Mouse (Mus musculus) limb, embryonic 11.5 days (tissue): ENCODE results near the gene Sh3bgrl2. TPM values are rescaled to one million over a fixed set of nuclear protein-coding genes. Genes with fewer than 3 reads are reported as not detected.

Experiments
- ATAC-seq: fragments of 200-750 bp; cut with Nextera tagmentation; 2 replicates; pipeline ENCODE4 v1.8.0; 2017; ENCODE audit warnings: low read depth; ENCODE audit not compliant: insufficient number of reproducible peaks, low FRiP score, low TSS enrichment
- DNase-seq: peaks from one replicate; pipeline ENCODE4 v3.0.0-alpha.2; 2015; ENCODE audit warnings: low spot score
- H3K27ac ChIP-seq: fragments of 300-500 bp; sonication (generic); replicated peaks from 2 replicates; pipeline ENCODE4 v1.5.1; 2014; ENCODE audit warnings: low read depth, mild to moderate bottlenecking, low read length
- H3K27me3 ChIP-seq: fragments of 300-500 bp; sonication (generic); 2 replicates; pipeline ENCODE4 v1.6.1; 2014; ENCODE audit warnings: mild to moderate bottlenecking, low read length, mixed read lengths; ENCODE audit not compliant: control insufficient read depth, insufficient read depth
- H3K36me3 ChIP-seq: fragments of 300-500 bp; sonication (generic); 2 replicates; pipeline ENCODE4 v1.6.1; 2014; ENCODE audit warnings: mild to moderate bottlenecking, low read length, moderate library complexity, mixed read lengths; ENCODE audit not compliant: control insufficient read depth, insufficient read depth
- H3K4me1 ChIP-seq: fragments of 300-500 bp; sonication (generic); 2 replicates; pipeline ENCODE4 v1.6.1; 2014; ENCODE audit warnings: low read length, mixed read lengths; ENCODE audit not compliant: control insufficient read depth, insufficient read depth
- H3K4me2 ChIP-seq: fragments of 300-500 bp; sonication (generic); 2 replicates; pipeline ENCODE4 v1.6.1; 2014; ENCODE audit warnings: low read depth, mild to moderate bottlenecking, moderate library complexity; ENCODE audit not compliant: severe bottlenecking
- H3K4me3 ChIP-seq: fragments of 300-500 bp; sonication (generic); 2 replicates; pipeline ENCODE4 v1.5.1; 2014; ENCODE audit warnings: low read depth, low read length
- H3K9ac ChIP-seq: fragments of 300-500 bp; sonication (generic); 2 replicates; pipeline ENCODE4 v1.6.1; 2014; ENCODE audit warnings: mild to moderate bottlenecking, low read length
- H3K9me3 ChIP-seq: fragments of 300-500 bp; sonication (generic); 2 replicates; pipeline ENCODE4 v1.6.1; 2016; ENCODE audit warnings: low read length; ENCODE audit not compliant: control insufficient read depth
- WGBS: fragments of 180-500 bp; shearing (Covaris S2); extraction: QIAGEN DNeasy Blood & Tissue Kit; methylation state at CpG from one replicate; pipeline ENCODE4 v1.1.7; 2014; 5-methylcytosine and 5-hydroxymethylcytosine counted together
- polyA plus RNA-seq: library from polyadenylated mRNA; unstranded; fragments of >200 nt; fragmentation: Nextera tagmentation; extraction: Ambion mirVana; gene quantifications from 2 replicates; pipeline ENCODE4 v1.2.1, GENCODE M21; 2014

Sh3bgrl2 gene
- polyA plus RNA-seq, 1 experiment from 2014 or later, result 14.0 TPM

DNA sequence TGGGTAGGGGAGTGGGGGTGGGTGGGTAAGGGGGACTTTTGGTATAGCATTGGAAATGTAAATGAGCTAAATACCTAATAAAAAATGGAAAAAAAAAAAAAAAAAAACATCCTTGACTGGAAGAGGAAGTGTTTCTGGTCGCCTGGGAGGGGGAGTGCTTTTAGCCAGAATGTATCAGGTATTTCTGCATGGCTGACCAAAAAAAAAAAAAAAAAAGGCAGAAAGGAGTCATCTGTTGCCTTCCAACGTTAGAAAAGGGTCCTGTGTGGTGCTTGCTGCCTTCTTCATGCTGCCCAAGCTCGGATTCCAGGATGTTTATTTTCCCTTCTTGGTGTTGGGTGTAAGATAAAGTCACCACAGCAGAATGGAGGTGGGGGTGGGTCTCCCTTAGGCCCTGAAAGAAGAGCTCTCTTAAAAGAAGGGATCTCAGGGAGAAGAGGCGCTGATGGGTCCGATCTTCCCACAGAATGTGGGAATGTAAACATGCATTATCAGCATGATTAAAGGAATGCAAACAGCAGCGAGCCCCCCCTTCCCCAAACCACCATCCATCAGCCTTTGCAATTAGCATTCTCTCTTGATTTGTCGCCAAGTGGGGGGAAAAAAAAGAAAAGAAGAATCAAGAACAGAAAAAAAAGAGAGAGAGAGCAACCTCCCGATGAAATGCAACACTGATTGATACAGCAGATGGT, 109.0 kb downstream of the Sh3bgrl2 start:
- Histone ChIP-seq H3K9ac (no peak overlapping the region), H3K36me3 (no peaks in the 10 kb centered on the region), H3K27me3 (no peaks in the 10 kb centered on the region), H3K4me3 (no peak overlapping the region), H3K4me1 (no peaks in the 10 kb centered on the region), H3K4me2 (no peak overlapping the region), H3K9me3 (no peaks in the 10 kb centered on the region), H3K27ac (no peak overlapping the region)
- WGBS, result 16% methylated on average over 8 of the region's 8 CpGs
- DNase-seq (no peak), ATAC-seq (no peak)

- no peak overlapping the region for H3K4me3 ChIP-seq
- ATAC-seq (no peak), DNase-seq (no peak)
- no peak overlapping the region for H3K27ac ChIP-seq
- H3K9me3 ChIP-seq, result no peaks in the 10 kb centered on the region
- no peaks in the 10 kb centered on the region for H3K36me3 ChIP-seq
- H3K27me3 ChIP-seq, result no peaks in the 10 kb centered on the region
- WGBS, result 33% methylated on average over 6 of the region's 6 CpGs
- H3K4me2 ChIP-seq, result no peak overlapping the region
- H3K4me1 ChIP-seq, result no peaks in the 10 kb centered on the region
- no peak overlapping the region for H3K9ac ChIP-seq
Measured at GRCm38 (mm10) chr9:83657652-83658002, 109.5 kb downstream of the Sh3bgrl2 start.

GRCm38 (mm10) chr9:83659081-83659480, 111.0 kb downstream of the Sh3bgrl2 start:
- Histone ChIP-seq H3K36me3 (no peaks in the 10 kb centered on the region), H3K27ac (no peak overlapping the region), H3K27me3 (no peaks in the 10 kb centered on the region), H3K4me3 (no peak overlapping the region), H3K4me1 (no peaks in the 10 kb centered on the region), H3K9ac (no peak overlapping the region), H3K4me2 (no peak overlapping the region), H3K9me3 (no peaks in the 10 kb centered on the region)
- no peak for DNase-seq
- whole genome bisulfite sequencing, result 89% methylated on average over 2 of the region's 2 CpGs
- ATAC-seq, result no peak

GRCm38 (mm10) chr9:83661811-83662210, 113.7 kb downstream of the Sh3bgrl2 start:
- no peaks in the 10 kb centered on the region for H3K36me3 ChIP-seq
- ATAC-seq (no peak), DNase-seq (no peak)
- 62% methylated on average over 5 of the region's 5 CpGs for WGBS
- H3K4me1 ChIP-seq, result no peaks in the 10 kb centered on the region
- no peak overlapping the region for H3K4me3 ChIP-seq
- H3K4me2 ChIP-seq, result no peak overlapping the region
- H3K9me3 ChIP-seq, result no peaks in the 10 kb centered on the region
- H3K27me3 ChIP-seq, result no peaks in the 10 kb centered on the region
- H3K9ac ChIP-seq, result no peak overlapping the region
- H3K27ac ChIP-seq, result no peak overlapping the region

- H3K4me2 ChIP-seq, result peak overlapping the region; percentile 45
- DNase-seq (peak; percentile 54), ATAC-seq (no peak)
- H3K9me3 ChIP-seq, result no peaks in the 10 kb centered on the region
- 19% methylated on average over 24 of the region's 33 CpGs for WGBS
- H3K4me1 ChIP-seq, result no peaks in the 10 kb centered on the region
- H3K36me3 ChIP-seq, result no peaks in the 10 kb centered on the region
- H3K27ac ChIP-seq, result no peak overlapping the region
- no peaks in the 10 kb centered on the region for H3K27me3 ChIP-seq
- H3K9ac ChIP-seq, result no peak overlapping the region; the same call in 1 of the 2 replicates
- peak overlapping the region; percentile 20 for H3K4me3 ChIP-seq
Measured at GRCm38 (mm10) chr9:83663981-83664897, 116.1 kb downstream of the Sh3bgrl2 start.

GRCm38 (mm10) chr9:83664951-83665350, 116.8 kb downstream of the Sh3bgrl2 start:
- H3K27me3 ChIP-seq, result no peaks in the 10 kb centered on the region
- no peak for DNase-seq
- no peak overlapping the region for H3K4me3 ChIP-seq
- no peaks in the 10 kb centered on the region for H3K36me3 ChIP-seq
- no peak overlapping the region; the same call in 1 of the 2 replicates for H3K27ac ChIP-seq
- H3K4me1 ChIP-seq, result no peaks in the 10 kb centered on the region
- no peak overlapping the region for H3K9ac ChIP-seq
- no peak overlapping the region; the same call in 1 of the 2 replicates for H3K4me2 ChIP-seq
- no peak for ATAC-seq
- 60% methylated on average over 8 of the region's 8 CpGs for WGBS
- H3K9me3 ChIP-seq, result no peaks in the 10 kb centered on the region

- Histone ChIP-seq H3K9me3 (no peaks in the 10 kb centered on the region), H3K36me3 (no peaks in the 10 kb centered on the region), H3K4me2 (no peak overlapping the region), H3K27ac (no peak overlapping the region), H3K27me3 (no peaks in the 10 kb centered on the region), H3K4me1 (no peaks in the 10 kb centered on the region), H3K4me3 (no peak overlapping the region), H3K9ac (no peak overlapping the region)
- no peak for DNase-seq
- ATAC-seq, result no peak
- 72% methylated on average over 4 of the region's 4 CpGs for WGBS
Measured at GRCm38 (mm10) chr9:83667031-83667430, 118.9 kb downstream of the Sh3bgrl2 start.

DNA sequence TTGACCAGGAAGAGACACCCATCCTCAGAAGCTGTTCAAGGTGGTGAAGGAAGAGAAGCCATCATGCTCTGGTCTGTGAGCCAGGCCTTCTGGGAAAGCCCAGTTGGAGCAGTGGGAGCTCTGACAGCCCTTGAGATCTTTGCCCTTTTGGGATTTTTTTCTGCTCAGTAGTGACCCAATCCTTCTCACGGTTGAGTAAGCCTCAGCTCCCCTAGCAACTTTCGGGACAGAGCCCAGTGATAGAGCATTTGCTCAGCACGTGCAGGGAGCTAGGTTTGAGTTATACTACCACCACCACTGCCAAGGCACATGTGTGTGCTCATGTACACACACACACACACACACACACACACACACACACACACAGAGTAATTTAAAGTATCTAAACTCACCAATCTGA, 131.5 kb downstream of the Sh3bgrl2 start:
- WGBS, result 81% methylated on average over 3 of the region's 3 CpGs
- no peak overlapping the region for H3K4me2 ChIP-seq
- H3K27ac ChIP-seq, result no peak overlapping the region

More for the DNA sequence above, 131.5 kb downstream of the Sh3bgrl2 start:
- ATAC-seq, result no peak
- Histone ChIP-seq H3K4me1 (peaks cover 6% of the 10 kb centered on the region; the same call in 1 of the 2 replicates), H3K9me3 (no peaks in the 10 kb centered on the region), H3K9ac (no peak overlapping the region), H3K4me3 (no peak overlapping the region), H3K27me3 (no peaks in the 10 kb centered on the region), H3K36me3 (no peaks in the 10 kb centered on the region)
- no peak for DNase-seq
